Mouse (Mus musculus) embryonic facial prominence, embryonic 12.5 days (tissue): ENCODE measurements at regions not wholly inside any gene's neighbourhood (a gene's known extent, or its start where the extent isn't known, plus 50 kb on each side); places are given as distances from the start of the nearest gene placed in this dataset.

ENCODE experiments used
- ATAC-seq: fragments of 200-750 bp; cut with Nextera tagmentation; 2 replicates; pipeline ENCODE4 v1.8.0; 2017; ENCODE audit not compliant: insufficient number of reproducible peaks, insufficient read depth, low FRiP score, low TSS enrichment
- H3K27ac ChIP-seq: fragments of 300-500 bp; sonication (generic); 2 replicates; pipeline ENCODE4 v1.5.1; 2016; ENCODE audit warnings: mild to moderate bottlenecking
- H3K27me3 ChIP-seq: fragments of 300-500 bp; sonication (generic); 2 replicates; pipeline ENCODE4 v1.6.1; 2016; ENCODE audit warnings: mild to moderate bottlenecking, moderate library complexity
- H3K36me3 ChIP-seq: fragments of 300-500 bp; sonication (generic); 2 replicates; pipeline ENCODE4 v1.6.1; 2016; ENCODE audit warnings: mild to moderate bottlenecking
- H3K4me1 ChIP-seq: fragments of 300-500 bp; sonication (generic); 2 replicates; pipeline ENCODE4 v1.6.1; 2016
- H3K4me2 ChIP-seq: fragments of 300-500 bp; sonication (generic); replicated peaks from 2 replicates; pipeline ENCODE4 v1.6.1; 2016; ENCODE audit warnings: mild to moderate bottlenecking, moderate library complexity
- H3K4me3 ChIP-seq: fragments of 300-500 bp; sonication (generic); 2 replicates; pipeline ENCODE4 v1.5.1; 2016; ENCODE audit warnings: mild to moderate bottlenecking
- H3K9ac ChIP-seq: fragments of 300-500 bp; sonication (generic); 2 replicates; pipeline ENCODE4 v1.6.1; 2016; ENCODE audit warnings: mild to moderate bottlenecking, moderate library complexity
- H3K9me3 ChIP-seq: fragments of 300-500 bp; sonication (generic); 2 replicates; pipeline ENCODE4 v1.6.1; 2016; ENCODE audit warnings: mild to moderate bottlenecking, moderate library complexity
- WGBS: fragments of 180-500 bp; shearing (Covaris S2); methylation state at CpG from one replicate; pipeline ENCODE4 v1.1.7; 2016; 5-methylcytosine and 5-hydroxymethylcytosine counted together

GRCm38 (mm10) chr14:110128265-110128664, 626.7 kb downstream of the Slitrk6 start:
- Histone ChIP-seq H3K4me3 (no peak overlapping the region), H3K27me3 (no peaks in the 10 kb centered on the region), H3K9me3 (no peaks in the 10 kb centered on the region), H3K27ac (no peak overlapping the region), H3K4me1 (no peaks in the 10 kb centered on the region), H3K4me2 (no peak overlapping the region), H3K9ac (no peak overlapping the region), H3K36me3 (no peaks in the 10 kb centered on the region)
- 73% methylated on average over 5 of the region's 5 CpGs for WGBS
- no peak for ATAC-seq

GRCm38 (mm10) chr14:110125936-110126710, 628.8 kb downstream of the Slitrk6 start:
- 61% methylated on average over 6 of the region's 6 CpGs for WGBS
- Histone ChIP-seq H3K9me3 (no peaks in the 10 kb centered on the region), H3K36me3 (no peaks in the 10 kb centered on the region), H3K4me2 (no peak overlapping the region), H3K4me1 (no peaks in the 10 kb centered on the region), H3K27ac (no peak overlapping the region), H3K4me3 (no peak overlapping the region), H3K9ac (no peak overlapping the region), H3K27me3 (no peaks in the 10 kb centered on the region)
- no peak for ATAC-seq

- Histone ChIP-seq H3K4me1 (no peaks in the 10 kb centered on the region), H3K4me2 (no peak overlapping the region), H3K9ac (no peak overlapping the region), H3K27me3 (no peaks in the 10 kb centered on the region), H3K4me3 (no peak overlapping the region), H3K27ac (no peak overlapping the region), H3K36me3 (no peaks in the 10 kb centered on the region), H3K9me3 (no peaks in the 10 kb centered on the region)
- 85% methylated on average over 3 of the region's 3 CpGs for WGBS
- ATAC-seq, result no peak
Measured at GRCm38 (mm10) chr14:110122710-110123109, 632.2 kb downstream of the Slitrk6 start.

GRCm38 (mm10) chr14:110115578-110115977, 639.4 kb downstream of the Slitrk6 start:
- Histone ChIP-seq H3K4me2 (no peak overlapping the region), H3K4me1 (no peaks in the 10 kb centered on the region), H3K36me3 (no peaks in the 10 kb centered on the region), H3K9ac (no peak overlapping the region), H3K4me3 (no peak overlapping the region), H3K27ac (no peak overlapping the region), H3K9me3 (no peaks in the 10 kb centered on the region), H3K27me3 (no peaks in the 10 kb centered on the region)
- 69% methylated on average over 4 of the region's 4 CpGs for WGBS
- ATAC-seq, result no peak

- 59% methylated on average over 4 of the region's 4 CpGs for WGBS
- H3K36me3 ChIP-seq, result no peaks in the 10 kb centered on the region
- no peak overlapping the region for H3K27ac ChIP-seq
- no peak overlapping the region for H3K4me3 ChIP-seq
- H3K9ac ChIP-seq, result no peak overlapping the region
- no peaks in the 10 kb centered on the region for H3K27me3 ChIP-seq
- H3K9me3 ChIP-seq, result no peaks in the 10 kb centered on the region
- no peak for ATAC-seq
- no peak overlapping the region for H3K4me2 ChIP-seq
- no peaks in the 10 kb centered on the region for H3K4me1 ChIP-seq
Measured at GRCm38 (mm10) chr14:110100852-110101251, 654.1 kb downstream of the Slitrk6 start.

GRCm38 (mm10) chr14:110078351-110078750, 676.6 kb downstream of the Slitrk6 start:
- WGBS, result 27% methylated on average over 6 of the region's 6 CpGs
- Histone ChIP-seq H3K4me3 (no peak overlapping the region), H3K4me2 (no peak overlapping the region), H3K27me3 (no peaks in the 10 kb centered on the region), H3K27ac (no peak overlapping the region), H3K9ac (no peak overlapping the region), H3K36me3 (no peaks in the 10 kb centered on the region), H3K4me1 (no peaks in the 10 kb centered on the region), H3K9me3 (no peaks in the 10 kb centered on the region)
- ATAC-seq, result 0 out of 2 replicates have a peak, but pooled peaks have one; percentile 67

GRCm38 (mm10) chr14:110047748-110048147, 707.2 kb downstream of the Slitrk6 start:
- H3K9me3 ChIP-seq, result no peaks in the 10 kb centered on the region
- H3K36me3 ChIP-seq, result no peaks in the 10 kb centered on the region
- ATAC-seq, result no peak
- H3K4me3 ChIP-seq, result no peak overlapping the region
- H3K27ac ChIP-seq, result no peak overlapping the region
- no peak overlapping the region for H3K4me2 ChIP-seq
- 58% methylated on average over 3 of the region's 3 CpGs for WGBS
- H3K27me3 ChIP-seq, result no peaks in the 10 kb centered on the region
- H3K9ac ChIP-seq, result no peak overlapping the region
- no peaks in the 10 kb centered on the region for H3K4me1 ChIP-seq

- ATAC-seq, result no peak
Measured at GRCm38 (mm10) chr14:110043211-110043610, 711.7 kb downstream of the Slitrk6 start.

GRCm38 (mm10) chr14:110021812-110022211, 733.1 kb downstream of the Slitrk6 start:
- Histone ChIP-seq H3K27ac (no peak overlapping the region), H3K9me3 (no peaks in the 10 kb centered on the region), H3K9ac (no peak overlapping the region), H3K27me3 (no peaks in the 10 kb centered on the region), H3K36me3 (no peaks in the 10 kb centered on the region), H3K4me2 (no peak overlapping the region), H3K4me3 (no peak overlapping the region), H3K4me1 (no peaks in the 10 kb centered on the region)
- no peak for ATAC-seq
- WGBS, result 75% methylated on average over 3 of the region's 3 CpGs

More at GRCm38 (mm10) chr14:110043211-110043610, 711.7 kb downstream of the Slitrk6 start:
- Histone ChIP-seq H3K4me3 (no peak overlapping the region), H3K27ac (no peak overlapping the region), H3K9ac (no peak overlapping the region), H3K4me1 (no peaks in the 10 kb centered on the region), H3K4me2 (no peak overlapping the region), H3K36me3 (no peaks in the 10 kb centered on the region), H3K27me3 (no peaks in the 10 kb centered on the region), H3K9me3 (no peaks in the 10 kb centered on the region)

GRCm38 (mm10) chr14:110015126-110015525, 739.8 kb downstream of the Slitrk6 start:
- H3K4me2 ChIP-seq, result no peak overlapping the region
- no peaks in the 10 kb centered on the region for H3K36me3 ChIP-seq
- no peak overlapping the region for H3K4me3 ChIP-seq
- WGBS, result 73% methylated on average over 2 of the region's 2 CpGs
- no peaks in the 10 kb centered on the region for H3K9me3 ChIP-seq
- no peaks in the 10 kb centered on the region for H3K4me1 ChIP-seq
- no peaks in the 10 kb centered on the region for H3K27me3 ChIP-seq
- no peak overlapping the region for H3K27ac ChIP-seq
- no peak for ATAC-seq
- no peak overlapping the region for H3K9ac ChIP-seq

GRCm38 (mm10) chr14:110013229-110013628, 741.7 kb downstream of the Slitrk6 start:
- Histone ChIP-seq H3K4me3 (no peak overlapping the region), H3K4me1 (no peaks in the 10 kb centered on the region), H3K9me3 (no peaks in the 10 kb centered on the region), H3K4me2 (no peak overlapping the region), H3K36me3 (no peaks in the 10 kb centered on the region), H3K9ac (no peak overlapping the region), H3K27ac (no peak overlapping the region), H3K27me3 (no peaks in the 10 kb centered on the region)
- ATAC-seq, result no peak
- whole genome bisulfite sequencing, result 68% methylated on average over 1 of the region's 1 CpGs

GRCm38 (mm10) chr14:110007159-110007558, 747.8 kb downstream of the Slitrk6 start:
- no peaks in the 10 kb centered on the region for H3K9me3 ChIP-seq
- peaks cover 2% of the 10 kb centered on the region; the same call in 1 of the 2 replicates for H3K4me1 ChIP-seq
- H3K27me3 ChIP-seq, result no peaks in the 10 kb centered on the region
- no peaks in the 10 kb centered on the region for H3K36me3 ChIP-seq
- H3K4me3 ChIP-seq, result no peak overlapping the region
- 48% methylated on average over 6 of the region's 6 CpGs for WGBS
- no peak overlapping the region for H3K4me2 ChIP-seq
- H3K27ac ChIP-seq, result no peak overlapping the region
- ATAC-seq, result no peak
- H3K9ac ChIP-seq, result no peak overlapping the region
